Mouse (Mus musculus): ENCODE measurements around the gene Naaa. TPM values are rescaled to one million over a fixed set of nuclear protein-coding genes. Genes with fewer than 3 reads are reported as not detected.

The Naaa gene
- polyA plus RNA-seq, 2 experiments, result 4.3 to 4.5 TPM

DNA sequence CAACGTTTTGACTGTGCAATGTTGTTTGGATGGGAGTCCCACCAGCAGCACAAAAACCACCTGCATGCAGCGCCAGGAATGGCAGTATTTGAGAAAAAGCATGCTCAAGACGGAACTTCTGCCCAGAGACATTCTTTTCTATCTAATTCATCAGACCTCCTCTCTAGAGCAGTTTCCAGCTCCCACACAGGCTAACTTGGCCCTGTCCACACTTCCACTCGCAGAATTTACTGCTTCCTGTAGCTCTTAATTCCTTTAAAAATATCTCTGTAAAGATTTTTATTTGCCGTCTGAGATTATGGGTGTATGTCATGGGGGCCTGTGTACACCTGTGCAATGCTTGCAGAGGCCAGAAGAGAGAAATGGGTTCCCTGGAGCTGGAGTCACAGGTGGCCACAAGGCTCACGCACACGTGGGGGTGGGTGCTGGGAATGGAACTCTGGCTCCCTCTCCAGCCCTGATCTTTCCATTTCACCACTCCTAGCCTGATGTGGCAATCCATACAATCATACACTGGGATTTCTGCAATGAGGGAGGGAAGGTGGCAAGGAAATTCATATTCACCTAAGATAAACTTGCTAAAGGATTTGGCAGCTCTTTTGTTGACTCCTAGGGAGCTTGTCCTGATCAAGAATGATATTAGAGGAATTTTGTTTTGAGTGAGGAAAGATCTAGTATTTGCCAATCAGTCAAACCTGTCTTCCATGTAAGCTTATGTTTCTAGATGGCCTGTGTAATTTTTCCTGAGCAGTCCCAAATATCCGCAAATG lies 43.8 kb upstream of the Naaa start:
- no peaks in the 10 kb centered on the region; the same call in 1 of the 2 replicates for H3K27me3 ChIP-seq (ENCODE audit: control insufficient read depth, insufficient read depth, low read length)
- no peak overlapping the region for H3K4me3 ChIP-seq (ENCODE audit: insufficient read depth in 1 of 2, low read depth in 2 of 2, low read length in 2 of 2)
- ATAC-seq (ENCODE audit: insufficient read depth), result no peak
- no peaks in the 10 kb centered on the region for H3K9me3 ChIP-seq (ENCODE audit: control insufficient read depth, low read length)
- H3K4me1 ChIP-seq (replicated peaks; ENCODE audit: control insufficient read depth in 2 of 2, insufficient read depth in 2 of 2, low read length in 1 of 2), result no peaks in the 10 kb centered on the region
- no peak overlapping the region for H3K9ac ChIP-seq (replicated peaks)
- no peak overlapping the region for H3K27ac ChIP-seq
- 55% methylated on average over 8 of the region's 8 CpGs for WGBS (ENCODE audit: insufficient replicate concordance)
- H3K36me3 ChIP-seq (replicated peaks; ENCODE audit: control insufficient read depth, insufficient read depth, low read depth), result no peaks in the 10 kb centered on the region
- H3K4me2 ChIP-seq (ENCODE audit: low read depth), result no peak overlapping the region
- TF ChIP-seq CTCF (IDR thresholded peaks at IDR 0.05; ENCODE audit: low read depth) (no peak), EP300 (IDR thresholded peaks at IDR 0.05; ENCODE audit: low read depth) (no peak)
- no peak for DNase-seq (ENCODE audit: low read depth in 3 of 3, low spot score in 3 of 3)

DNA sequence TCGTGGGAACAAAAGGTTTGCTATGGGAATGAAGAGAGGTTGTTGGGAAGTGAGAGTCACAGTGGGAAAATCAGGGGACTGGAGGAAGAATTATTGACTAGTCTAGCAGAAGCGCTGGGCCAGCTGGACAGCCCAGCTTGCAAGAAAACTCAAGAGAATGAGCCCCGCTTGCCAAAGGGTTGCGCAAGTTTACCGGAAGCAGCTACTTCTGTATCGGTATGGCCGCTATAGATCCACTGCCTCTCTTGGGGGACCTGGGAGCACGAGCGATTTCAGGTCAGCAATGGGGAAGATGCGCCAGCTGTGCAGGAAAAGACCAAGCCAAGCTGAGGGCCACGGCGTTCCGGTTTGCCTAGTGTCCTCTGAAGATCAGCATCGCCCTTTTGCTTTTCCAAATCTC lies 40.6 kb upstream of the Naaa start:
- H3K36me3 ChIP-seq (replicated peaks; ENCODE audit: control insufficient read depth, insufficient read depth, low read depth), result no peaks in the 10 kb centered on the region
- H3K27me3 ChIP-seq (ENCODE audit: control insufficient read depth, insufficient read depth, low read length), result no peaks in the 10 kb centered on the region
- DNase-seq (ENCODE audit: low read depth in 3 of 3, low spot score in 3 of 3) (no peak), ATAC-seq (ENCODE audit: insufficient read depth) (no peak)
- no peak overlapping the region for H3K4me2 ChIP-seq (ENCODE audit: low read depth)
- H3K27ac ChIP-seq, result no peak overlapping the region
- 63% methylated on average over 14 of the region's 14 CpGs for WGBS (ENCODE audit: insufficient replicate concordance)
- H3K4me3 ChIP-seq (ENCODE audit: insufficient read depth in 1 of 2, low read depth in 2 of 2, low read length in 2 of 2), result no peak overlapping the region
- peaks cover 0 to 9% of the 10 kb centered on the region in 2 experiments; a peak in 2 of 4 replicates for H3K4me1 ChIP-seq (replicated peaks; ENCODE audit: control insufficient read depth in 2 of 2, insufficient read depth in 2 of 2, low read length in 1 of 2)
- TF ChIP-seq EP300 (IDR thresholded peaks at IDR 0.05; ENCODE audit: low read depth) (no peak), CTCF (IDR thresholded peaks at IDR 0.05; ENCODE audit: low read depth) (no peak)
- H3K9ac ChIP-seq (replicated peaks), result no peak overlapping the region
- H3K9me3 ChIP-seq (ENCODE audit: control insufficient read depth, low read length), result no peaks in the 10 kb centered on the region

DNA sequence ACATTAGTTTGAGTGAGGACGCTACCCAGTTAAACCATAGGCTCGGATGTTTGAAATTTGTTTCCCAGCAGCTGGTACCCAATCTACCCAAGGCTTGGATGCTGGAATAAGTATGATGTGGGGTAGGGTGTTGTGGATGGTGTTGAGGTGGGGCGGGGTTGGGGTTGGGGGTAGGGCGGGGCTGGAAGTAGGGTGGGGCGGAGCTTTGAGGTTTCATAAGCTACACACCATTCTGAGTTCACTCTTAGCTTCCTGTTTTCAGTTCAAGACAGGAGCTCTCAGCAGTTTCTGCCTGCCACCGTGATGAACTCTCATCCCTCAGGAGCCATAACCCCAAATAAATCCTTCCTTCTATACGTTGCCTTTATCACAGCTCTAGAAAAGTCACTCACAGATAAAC lies 40.1 kb upstream of the Naaa start:
- Histone ChIP-seq H3K4me1 (replicated peaks; ENCODE audit: control insufficient read depth in 2 of 2, insufficient read depth in 2 of 2, low read length in 1 of 2) (peaks cover 0 to 10% of the 10 kb centered on the region in 2 experiments; a peak in 2 of 4 replicates), H3K36me3 (replicated peaks; ENCODE audit: control insufficient read depth, insufficient read depth, low read depth) (no peaks in the 10 kb centered on the region), H3K4me2 (ENCODE audit: low read depth) (no peak overlapping the region), H3K27ac (no peak overlapping the region), H3K9ac (replicated peaks) (no peak overlapping the region), H3K27me3 (ENCODE audit: control insufficient read depth, insufficient read depth, low read length) (no peaks in the 10 kb centered on the region), H3K4me3 (ENCODE audit: insufficient read depth in 1 of 2, low read depth in 2 of 2, low read length in 2 of 2) (no peak overlapping the region), H3K9me3 (ENCODE audit: control insufficient read depth, low read length) (no peaks in the 10 kb centered on the region)
- 43% methylated on average over 7 of the region's 7 CpGs for WGBS (ENCODE audit: insufficient replicate concordance)
- DNase-seq (ENCODE audit: low read depth in 3 of 3, low spot score in 3 of 3), result no peak
- peak; percentile 55; the same call in 1 of the 2 replicates for ATAC-seq (ENCODE audit: insufficient read depth)
- TF ChIP-seq CTCF (IDR thresholded peaks at IDR 0.05; ENCODE audit: low read depth) (no peak), EP300 (IDR thresholded peaks at IDR 0.05; ENCODE audit: low read depth) (no peak)

DNA sequence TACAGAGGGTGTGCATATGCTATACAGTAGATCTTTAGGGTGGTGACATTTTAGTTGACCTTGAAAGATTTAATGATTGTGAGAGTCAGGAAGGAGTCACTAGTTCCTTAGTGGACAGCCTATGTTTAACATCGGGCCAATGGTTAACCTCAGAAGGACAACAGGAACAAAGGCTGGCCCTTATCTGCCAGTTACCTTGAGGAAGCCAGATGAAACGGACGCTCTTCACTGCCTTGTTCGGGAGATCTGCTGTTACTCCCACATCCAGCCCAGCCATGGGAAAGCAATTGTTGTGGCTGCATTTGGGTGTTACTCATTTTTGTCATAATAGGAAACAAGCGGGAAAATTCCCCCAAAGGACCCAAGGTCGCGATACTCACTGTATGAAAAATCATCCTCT lies 35.8 kb upstream of the Naaa start:
- DNase-seq (ENCODE audit: low read depth in 3 of 3, low spot score in 3 of 3) (no peak), ATAC-seq (ENCODE audit: insufficient read depth) (no peak)
- Histone ChIP-seq H3K27ac (no peak overlapping the region), H3K9me3 (ENCODE audit: control insufficient read depth, low read length) (no peaks in the 10 kb centered on the region), H3K36me3 (replicated peaks; ENCODE audit: control insufficient read depth, insufficient read depth, low read depth) (no peaks in the 10 kb centered on the region), H3K27me3 (ENCODE audit: control insufficient read depth, insufficient read depth, low read length) (0 out of 2 replicates have a peak, but pooled peaks cover 2% of the 10 kb centered on the region), H3K4me3 (ENCODE audit: insufficient read depth in 1 of 2, low read depth in 2 of 2, low read length in 2 of 2) (no peak overlapping the region), H3K4me1 (replicated peaks; ENCODE audit: control insufficient read depth in 2 of 2, insufficient read depth in 2 of 2, low read length in 1 of 2) (peaks cover 2 to 20% of the 10 kb centered on the region in 2 experiments), H3K9ac (replicated peaks) (no peak overlapping the region), H3K4me2 (ENCODE audit: low read depth) (no peak overlapping the region)
- 18% methylated on average over 7 of the region's 7 CpGs for WGBS (ENCODE audit: insufficient replicate concordance)
- TF ChIP-seq EP300 (IDR thresholded peaks at IDR 0.05; ENCODE audit: low read depth) (no peak), CTCF (IDR thresholded peaks at IDR 0.05; ENCODE audit: low read depth) (no peak)

DNA sequence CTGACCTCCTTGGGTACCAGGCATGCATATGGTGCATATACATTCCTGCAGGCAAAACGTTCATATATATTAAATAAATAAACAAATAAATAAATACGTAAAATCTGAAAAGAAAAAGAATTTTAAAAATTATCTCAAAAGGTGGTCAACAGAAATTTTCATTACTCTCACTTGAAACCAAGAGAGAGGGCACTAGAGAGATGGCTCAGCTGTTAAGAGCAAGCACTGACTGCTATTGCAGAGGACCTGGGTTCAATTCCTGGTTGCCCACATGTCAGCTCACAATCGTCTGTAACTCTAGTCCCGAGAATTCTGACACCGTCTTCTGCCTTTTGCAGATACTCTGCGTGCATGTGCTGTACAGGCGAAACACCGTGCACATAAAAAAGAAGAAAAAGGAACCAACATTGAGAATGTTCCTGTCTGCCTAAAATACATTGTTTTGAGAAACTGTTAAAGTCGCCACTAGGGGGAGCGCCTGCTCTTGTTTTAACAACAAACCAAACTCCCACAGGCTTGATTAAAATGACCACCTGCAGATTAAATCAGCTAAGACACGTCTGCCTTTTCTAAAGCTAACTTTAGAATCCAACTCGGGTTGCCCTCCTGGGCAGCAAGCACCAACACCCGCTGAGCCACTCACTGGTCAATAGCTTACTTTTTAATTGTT lies 34.2 kb upstream of the Naaa start:
- H3K4me3 ChIP-seq (ENCODE audit: insufficient read depth in 1 of 2, low read depth in 2 of 2, low read length in 2 of 2), result no peak overlapping the region
- ATAC-seq (ENCODE audit: insufficient read depth), result no peak

More for the DNA sequence above, 34.2 kb upstream of the Naaa start:
- H3K27me3 ChIP-seq (ENCODE audit: control insufficient read depth, insufficient read depth, low read length), result 0 out of 2 replicates have a peak, but pooled peaks cover 2% of the 10 kb centered on the region
- H3K4me2 ChIP-seq (ENCODE audit: low read depth), result no peak overlapping the region
- peak; percentile 51 to 70 (median 56) for DNase-seq (ENCODE audit: low read depth in 3 of 3, low spot score in 3 of 3)
- no peaks in the 10 kb centered on the region for H3K36me3 ChIP-seq (replicated peaks; ENCODE audit: control insufficient read depth, insufficient read depth, low read depth)
- H3K4me1 ChIP-seq (replicated peaks; ENCODE audit: control insufficient read depth in 2 of 2, insufficient read depth in 2 of 2, low read length in 1 of 2), result peaks cover 3 to 25% of the 10 kb centered on the region in 2 experiments
- TF ChIP-seq EP300 (IDR thresholded peaks at IDR 0.05; ENCODE audit: low read depth) (no peak), CTCF (IDR thresholded peaks at IDR 0.05; ENCODE audit: low read depth) (peak; percentile 74)
- H3K9ac ChIP-seq (replicated peaks), result no peak overlapping the region
- H3K9me3 ChIP-seq (ENCODE audit: control insufficient read depth, low read length), result no peaks in the 10 kb centered on the region
- WGBS (ENCODE audit: insufficient replicate concordance), result 10% methylated on average over 13 of the region's 13 CpGs
- H3K27ac ChIP-seq, result no peak overlapping the region
